Mouse (Mus musculus) CH12F3 (cell line): ENCODE data around the gene Fgfr2.

Experiments
- in situ Hi-C: fragments of 300-500 bp; cut with MboI; formaldehyde crosslinking; loops from 2 replicates; pipeline ENCODE4 v1.14.3; 2020; ENCODE audit warnings: low sequenced_read_pairs

Gene Fgfr2

DNA sequence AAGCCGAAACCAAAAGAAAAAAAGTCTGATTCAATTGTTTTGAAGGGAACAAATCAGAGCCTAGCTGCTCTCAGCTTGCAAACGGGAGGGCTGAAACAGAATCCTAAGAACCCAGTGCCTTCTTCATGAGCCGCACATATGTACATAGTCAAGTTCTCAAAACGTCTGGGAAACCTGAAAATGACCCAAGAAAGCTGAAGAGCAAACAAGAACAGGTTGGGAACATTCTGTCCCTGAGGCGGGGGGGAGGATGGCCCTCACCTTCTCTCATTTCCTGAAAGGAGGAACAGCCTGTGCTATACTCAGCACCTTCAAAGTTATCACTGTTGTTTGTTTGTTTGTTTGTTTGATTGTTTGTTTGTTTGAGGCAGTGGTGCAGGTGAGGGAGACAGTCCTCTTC is 1816.4 kb downstream of the Fgfr2 start:
- in situ Hi-C loops = no loop called here

DNA sequence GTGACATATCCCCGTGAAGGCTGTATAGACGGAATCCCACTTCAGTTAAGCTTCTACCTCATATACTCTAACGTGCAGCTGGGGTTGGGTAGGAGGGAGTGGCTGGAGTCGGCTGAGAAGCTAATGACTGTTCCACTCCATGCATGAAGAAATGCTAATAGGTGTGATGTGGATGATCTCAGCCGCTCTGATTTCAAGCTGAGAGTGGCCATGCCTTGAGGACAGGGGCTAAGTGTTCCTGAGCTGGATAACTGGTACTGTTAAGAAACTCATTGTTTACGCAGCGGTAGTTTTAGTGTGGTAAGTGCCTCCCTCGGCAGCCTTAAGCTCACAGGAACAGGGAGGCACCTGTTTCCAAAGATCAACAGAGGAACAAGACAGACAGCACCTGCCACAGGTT is 1819.8 kb downstream of the Fgfr2 start:
- in situ Hi-C loops = no loop called here

DNA sequence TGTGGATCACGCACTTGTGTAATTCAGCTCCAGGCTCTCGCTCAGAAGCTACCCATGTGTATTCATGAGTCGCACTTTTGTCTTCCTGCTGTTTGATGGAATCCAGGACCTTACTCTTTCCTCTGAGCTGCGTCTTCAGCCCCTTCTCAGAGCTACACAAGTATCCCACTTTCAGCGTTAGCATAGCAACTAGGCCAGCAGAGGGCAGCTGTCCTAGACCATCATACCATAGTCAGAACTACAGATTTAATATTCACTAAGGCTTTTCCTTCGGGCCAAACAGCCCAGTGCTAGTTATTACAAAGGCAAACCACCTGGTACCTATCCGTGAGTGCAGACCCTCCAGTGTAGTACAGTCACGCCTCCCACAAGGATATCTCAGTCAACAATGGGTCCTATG is 1826.0 kb downstream of the Fgfr2 start:
- in situ Hi-C loops = no loop called here

DNA sequence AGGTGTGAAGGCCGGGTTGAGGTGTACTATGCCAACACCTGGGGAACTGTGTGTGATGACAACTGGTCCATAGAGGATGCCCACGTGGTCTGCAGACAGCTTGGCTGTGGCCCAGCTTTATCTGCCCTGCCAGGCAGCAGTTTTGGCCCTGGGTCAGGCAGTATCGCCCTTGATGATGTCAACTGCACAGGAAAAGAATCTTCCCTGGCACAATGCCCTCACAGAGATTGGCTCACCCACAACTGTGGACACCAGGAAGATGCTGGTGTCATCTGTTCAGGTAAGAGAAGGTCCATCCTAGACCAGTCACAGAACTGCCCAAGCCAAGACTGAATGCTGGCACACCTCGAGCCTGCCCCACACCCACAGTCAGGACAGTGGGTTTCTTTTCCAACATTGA is 1857.3 kb downstream of the Fgfr2 start:
- in situ Hi-C loops = no loop called here

DNA sequence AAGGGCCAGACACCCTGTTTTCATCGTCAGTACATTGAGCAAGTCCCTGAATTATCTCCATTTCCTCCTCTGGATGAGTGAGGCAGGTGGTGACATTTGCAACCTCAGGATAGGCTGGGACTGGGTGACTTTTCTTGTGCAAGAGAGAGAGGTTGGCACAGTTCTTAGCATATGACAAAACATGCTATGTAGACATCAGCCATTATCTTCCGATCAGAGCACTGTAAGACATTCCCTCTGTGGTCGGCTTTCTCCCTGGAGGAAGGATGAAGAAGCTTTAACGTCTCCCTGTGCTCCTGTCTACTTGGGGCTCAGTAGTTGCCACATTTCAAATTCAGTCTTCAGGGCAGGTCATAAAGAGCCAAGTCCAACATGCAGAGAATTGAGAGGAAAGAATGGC is 1858.9 kb downstream of the Fgfr2 start:
- in situ Hi-C loops = no loop called here

DNA sequence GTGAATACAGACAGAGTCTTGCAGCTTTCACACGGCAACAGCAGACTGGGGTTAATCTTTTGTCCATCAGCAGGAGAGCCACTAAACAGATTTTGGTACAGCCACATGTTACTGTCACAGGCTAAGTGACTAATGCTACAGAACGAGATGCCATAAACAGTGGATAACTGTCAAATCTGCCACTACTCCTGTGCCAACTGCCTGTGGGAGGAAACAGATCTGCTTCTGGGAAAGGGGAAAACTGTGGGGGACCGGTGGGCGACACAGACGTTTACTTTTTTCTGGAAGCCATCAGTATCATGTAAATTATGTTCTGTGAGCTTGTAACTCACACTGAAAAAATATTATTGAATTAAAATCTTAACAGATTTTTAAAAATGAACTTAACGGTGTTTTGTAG is 1862.2 kb downstream of the Fgfr2 start:
- in situ Hi-C loops = no loop called here

DNA sequence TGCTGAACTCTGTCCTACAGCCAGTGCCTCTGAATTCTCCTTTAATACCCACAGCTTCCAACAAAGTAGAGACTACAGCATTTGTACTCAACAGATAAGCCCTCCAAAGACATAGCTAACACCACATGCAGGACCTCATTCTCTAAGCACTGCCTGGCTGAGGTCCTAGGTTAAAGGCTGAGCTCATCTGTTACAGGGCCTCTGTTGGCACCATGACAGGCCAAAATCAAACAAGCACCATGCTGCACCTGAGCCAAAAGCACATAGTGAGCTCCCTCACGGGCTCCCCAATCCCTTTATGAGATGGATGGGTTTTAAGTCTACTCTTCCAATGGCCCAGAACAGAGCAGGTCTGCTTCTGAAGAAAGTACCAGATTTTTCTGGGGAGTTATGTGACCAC is 1865.8 kb downstream of the Fgfr2 start:
- in situ Hi-C loops = no loop called here

DNA sequence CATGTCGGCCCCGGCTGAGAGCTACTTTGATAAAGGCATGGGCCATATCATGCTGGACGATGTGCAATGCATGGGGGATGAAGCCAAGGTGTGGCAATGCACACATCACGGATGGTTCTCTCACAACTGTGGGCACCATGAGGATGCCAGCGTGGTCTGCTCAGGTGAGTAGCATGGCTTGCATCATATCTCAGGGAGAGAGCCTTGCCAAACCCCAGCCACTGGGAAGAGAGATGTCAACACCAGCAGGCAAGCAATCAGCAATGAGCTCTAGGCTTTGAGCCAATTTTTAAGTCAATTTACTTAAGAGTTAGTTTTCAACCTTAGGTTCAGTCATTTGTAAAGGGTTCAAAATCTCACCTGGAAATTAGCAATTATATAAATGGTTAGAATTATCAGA is 1866.3 kb downstream of the Fgfr2 start:
- in situ Hi-C loops = no loop called here

DNA sequence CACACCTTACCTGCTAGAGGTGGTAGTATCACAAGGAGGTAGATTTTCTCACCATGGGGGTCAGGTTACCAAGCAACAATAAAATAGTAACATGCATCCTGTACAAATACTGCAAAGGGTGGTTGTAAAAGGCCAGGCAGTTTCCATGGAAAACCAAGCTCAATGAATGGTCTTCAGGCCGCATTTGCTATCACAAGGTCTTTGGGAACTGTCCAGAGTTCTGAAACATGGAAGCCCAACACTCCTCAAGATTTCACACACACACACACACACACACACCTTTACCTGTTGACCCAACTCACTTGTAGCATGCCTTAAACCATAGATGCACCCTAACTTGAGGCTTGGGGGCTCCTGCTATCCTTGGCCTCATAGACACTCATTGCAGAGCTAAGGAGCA is 1878.2 kb downstream of the Fgfr2 start:
- in situ Hi-C loops = no loop called here

DNA sequence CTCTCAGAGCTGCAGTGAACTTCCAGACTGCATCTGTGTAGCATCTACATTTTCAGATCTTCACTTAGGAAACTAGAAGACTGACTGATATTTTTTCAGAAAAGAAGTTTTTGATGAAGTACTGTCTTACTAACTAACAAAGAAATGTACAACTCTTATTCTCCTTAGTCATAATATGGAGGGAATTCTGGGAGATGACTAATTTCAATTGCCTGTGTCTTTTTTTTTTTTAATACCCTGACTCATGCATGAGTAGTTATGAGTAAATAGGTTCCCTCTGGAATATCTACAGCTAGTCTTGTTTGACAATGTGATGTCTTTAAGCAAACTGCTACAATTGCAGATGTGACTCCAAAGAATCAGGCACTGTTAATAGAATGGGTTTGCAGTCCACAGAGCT is 1887.1 kb downstream of the Fgfr2 start:
- in situ Hi-C loops = no loop called here

DNA sequence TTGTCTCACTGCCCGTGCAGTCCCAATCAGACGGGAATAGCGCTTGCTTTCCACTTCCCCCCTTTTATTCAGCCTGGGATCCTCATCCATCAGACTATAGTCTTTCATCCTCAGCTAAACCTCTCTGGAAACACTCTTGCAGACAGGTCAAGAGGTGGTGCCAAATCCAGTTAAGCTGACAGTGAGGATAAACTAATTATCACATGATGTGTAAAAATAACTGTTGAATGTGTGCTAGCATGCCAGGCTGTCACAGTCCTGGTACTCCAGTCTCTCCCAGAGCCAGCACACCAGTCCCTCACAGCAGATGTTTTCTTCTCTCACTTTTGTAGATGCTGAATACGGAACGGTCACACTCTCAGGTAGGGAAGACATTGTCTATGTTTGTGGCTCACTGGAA is 1900.1 kb downstream of the Fgfr2 start:
- in situ Hi-C loops = no loop called here

DNA sequence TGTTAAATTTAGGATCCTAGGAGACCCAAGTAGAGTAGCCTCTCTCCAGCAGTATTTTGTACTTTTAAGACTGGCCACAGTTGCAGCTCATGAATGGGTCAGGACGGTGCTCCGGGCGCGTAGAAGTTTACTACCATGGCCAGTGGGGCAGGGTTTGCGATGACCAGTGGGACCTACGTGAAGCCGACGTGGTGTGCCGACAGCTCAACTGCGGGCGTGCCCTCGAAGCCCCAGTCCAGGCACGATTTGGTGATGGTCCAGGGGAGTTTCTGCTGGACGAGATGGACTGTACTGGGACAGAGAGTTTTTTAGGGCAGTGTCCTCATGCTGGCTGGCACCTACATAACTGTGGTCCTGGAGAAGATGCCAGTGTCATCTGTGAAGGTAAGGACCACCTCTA is 1935.2 kb downstream of the Fgfr2 start:
- in situ Hi-C loops = no loop called here

DNA sequence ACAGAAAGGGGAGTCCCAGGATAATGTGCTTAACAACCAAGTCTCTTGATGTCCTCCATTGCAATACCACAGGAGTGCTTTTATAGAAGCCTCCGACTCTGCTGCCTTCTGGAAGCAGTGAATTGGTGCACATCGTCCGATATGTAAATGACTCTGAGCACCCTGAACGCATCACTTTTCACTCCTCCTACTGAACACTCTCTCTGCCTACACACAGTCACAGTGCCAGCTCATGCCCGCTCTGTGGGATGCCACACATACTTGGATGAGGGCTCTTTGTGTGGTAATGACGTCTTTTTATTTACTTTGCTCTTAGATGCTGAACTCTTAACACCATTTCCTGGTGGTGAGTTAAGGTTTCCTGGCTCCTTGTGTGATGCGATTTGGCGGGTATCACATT is 1936.1 kb downstream of the Fgfr2 start:
- in situ Hi-C loops = no loop called here

DNA sequence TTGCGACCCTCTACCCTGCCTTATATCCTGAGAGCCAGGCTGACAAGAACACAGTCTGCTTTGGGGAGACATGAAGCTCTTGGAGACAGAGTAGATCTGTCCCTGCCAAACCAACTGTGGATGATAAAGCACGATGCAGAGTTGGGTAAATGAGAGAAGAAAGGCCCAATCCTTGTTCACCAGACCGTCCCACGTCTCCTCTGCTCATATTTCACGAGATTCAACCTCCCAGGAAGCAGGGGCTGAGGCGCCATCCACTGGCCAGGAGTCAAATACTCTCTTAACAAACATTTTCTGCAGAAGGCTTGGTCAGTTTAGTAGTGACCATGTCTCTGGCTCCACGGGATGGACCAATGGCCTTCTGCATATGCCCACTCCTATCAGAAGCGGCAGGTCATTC is 1938.8 kb downstream of the Fgfr2 start:
- in situ Hi-C loops = no loop called here

DNA sequence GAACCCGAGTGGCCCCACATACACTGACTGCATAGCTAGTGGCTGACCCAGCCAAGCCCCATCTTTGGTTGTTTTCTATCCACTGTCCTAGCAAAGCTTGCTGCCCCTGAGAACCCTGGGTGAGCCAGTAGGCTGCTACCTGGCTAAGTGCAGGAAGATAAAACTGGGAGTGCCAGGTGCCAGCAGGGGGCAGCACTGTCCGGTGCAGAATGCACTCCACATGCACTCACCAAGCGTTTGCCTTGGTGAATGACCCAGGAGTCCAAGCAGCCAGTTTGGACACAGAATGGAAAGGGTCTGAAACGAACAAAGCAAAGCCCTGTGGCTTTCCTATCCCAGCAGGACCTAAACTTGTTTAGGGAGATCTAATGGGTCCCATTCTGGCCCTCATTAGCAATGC is 1940.5 kb downstream of the Fgfr2 start:
- in situ Hi-C loops = no loop called here

DNA sequence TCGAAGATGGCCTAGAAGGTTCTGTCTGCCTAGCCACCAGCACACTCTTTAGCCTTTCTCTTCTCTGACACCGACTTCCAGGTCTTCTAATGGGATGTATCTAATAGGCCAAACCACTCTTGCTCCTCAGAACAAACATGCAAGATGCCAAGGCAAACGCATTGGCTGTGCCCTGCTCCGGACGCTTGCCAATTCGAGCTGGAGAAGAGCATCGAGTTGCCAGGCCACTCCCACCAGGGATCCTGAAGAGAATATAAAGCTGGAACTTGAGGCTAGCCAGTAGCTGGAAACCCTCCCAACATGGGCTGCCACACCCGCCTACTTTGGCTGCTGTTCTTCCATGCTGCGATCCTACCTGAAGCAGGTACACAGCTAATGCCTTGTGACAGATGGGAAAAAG is 1949.0 kb downstream of the Fgfr2 start, which contains the start of gene 5430419D17Rik:
TSS of gene 5430419D17Rik (plus strand) at position 282 of the 400 bp plus-strand sequence.
- in situ Hi-C loops = no loop called here

DNA sequence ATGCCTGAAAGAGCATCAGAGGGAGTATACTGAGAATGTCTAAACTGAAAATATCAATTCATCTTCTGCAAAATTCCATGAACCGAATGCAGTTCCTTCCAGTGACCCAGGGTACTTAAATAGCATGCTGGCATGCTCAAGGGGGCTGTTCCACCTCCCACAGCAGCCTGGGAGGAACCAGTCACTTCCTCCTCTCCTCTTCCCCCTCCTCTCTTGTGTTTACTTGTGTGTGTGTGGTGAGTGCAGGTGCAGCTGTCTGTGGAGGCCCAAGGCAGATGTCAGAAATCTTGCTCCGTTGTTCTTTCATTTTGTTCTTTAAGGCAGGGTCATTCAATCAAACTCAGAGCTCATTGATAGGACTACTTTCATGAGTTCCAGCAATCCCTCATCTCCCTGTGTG is 1954.1 kb downstream of the Fgfr2 start:
- in situ Hi-C loops = no loop called here

DNA sequence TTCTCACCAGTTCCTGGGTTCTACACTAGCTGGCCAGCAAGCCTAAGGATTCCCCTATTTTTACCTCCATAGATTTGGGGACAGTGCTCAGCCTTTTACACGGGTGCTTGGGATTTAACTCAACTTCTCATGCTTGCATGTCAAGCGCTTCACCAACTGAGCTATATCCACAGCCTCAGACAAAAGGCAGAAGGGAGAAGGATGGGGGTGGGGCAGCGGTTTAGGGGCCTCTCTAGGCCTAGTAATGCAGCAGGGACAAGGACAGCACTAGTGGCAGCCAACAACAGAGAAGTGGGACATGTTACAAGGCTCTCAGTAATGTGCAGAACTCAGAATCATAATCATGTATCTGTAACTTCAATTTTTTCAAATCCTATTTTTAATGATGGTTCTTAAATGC is 1955.4 kb downstream of the Fgfr2 start:
- in situ Hi-C loops = no loop called here

DNA sequence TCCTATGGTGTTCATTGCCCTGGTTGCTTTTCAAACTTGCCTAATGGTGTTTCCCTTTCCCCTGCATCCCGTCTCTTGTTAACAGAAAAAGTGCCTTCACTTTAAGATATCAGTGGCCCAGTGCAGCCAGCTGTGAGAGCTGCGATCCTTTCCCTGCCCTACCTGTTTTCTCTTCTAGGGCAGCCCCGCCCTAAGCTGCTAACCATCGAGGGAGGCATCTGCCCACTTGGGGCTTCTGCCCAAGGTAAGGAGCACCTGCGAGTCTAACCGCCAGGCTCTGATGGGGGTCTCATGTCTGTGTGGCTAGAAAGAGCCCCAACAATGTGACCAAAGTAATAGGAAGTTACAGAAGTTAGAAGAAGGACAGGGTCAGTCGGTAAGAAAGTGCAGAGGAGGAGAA is 1960.9 kb downstream of the Fgfr2 start:
- in situ Hi-C loops = no loop called here

DNA sequence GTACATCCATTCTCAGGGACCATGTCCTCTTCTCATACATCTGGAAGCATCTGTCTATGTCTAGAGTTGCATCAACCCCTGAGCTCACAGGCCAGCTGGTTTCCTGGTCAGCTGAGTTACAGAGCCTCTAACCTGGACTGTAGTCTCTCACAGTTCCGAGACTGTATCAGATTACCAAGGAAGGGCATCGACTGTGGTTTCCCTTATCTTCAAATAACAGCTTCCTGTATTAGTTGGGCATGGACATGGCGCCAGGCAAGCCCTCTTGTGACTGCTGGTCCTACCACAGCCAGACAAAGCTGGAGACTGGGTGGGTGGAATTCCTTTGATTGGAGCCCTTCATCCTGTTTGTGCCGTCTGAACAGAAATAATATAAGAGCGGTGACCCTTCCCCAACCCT is 1970.1 kb downstream of the Fgfr2 start:
- in situ Hi-C loops = no loop called here

DNA sequence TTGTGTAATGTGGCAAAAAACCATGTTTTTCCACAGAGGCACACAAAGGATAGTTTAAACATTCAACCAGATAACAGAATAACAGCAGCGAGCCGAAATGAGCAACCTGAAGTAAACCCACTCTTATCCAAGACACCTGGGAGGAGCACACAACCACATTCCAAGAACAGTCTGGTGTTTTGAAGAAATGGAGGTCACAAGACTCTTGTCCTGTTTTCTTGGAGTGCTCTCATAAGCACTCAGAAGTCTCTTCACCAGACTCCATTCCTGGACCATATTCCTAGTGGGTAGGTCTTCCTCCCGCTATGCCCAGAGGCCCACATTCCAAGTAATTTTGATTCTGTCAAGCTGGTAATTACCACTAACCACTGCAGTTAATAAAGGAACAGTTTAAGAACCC is 1973.0 kb downstream of the Fgfr2 start:
- in situ Hi-C loops = no loop called here

DNA sequence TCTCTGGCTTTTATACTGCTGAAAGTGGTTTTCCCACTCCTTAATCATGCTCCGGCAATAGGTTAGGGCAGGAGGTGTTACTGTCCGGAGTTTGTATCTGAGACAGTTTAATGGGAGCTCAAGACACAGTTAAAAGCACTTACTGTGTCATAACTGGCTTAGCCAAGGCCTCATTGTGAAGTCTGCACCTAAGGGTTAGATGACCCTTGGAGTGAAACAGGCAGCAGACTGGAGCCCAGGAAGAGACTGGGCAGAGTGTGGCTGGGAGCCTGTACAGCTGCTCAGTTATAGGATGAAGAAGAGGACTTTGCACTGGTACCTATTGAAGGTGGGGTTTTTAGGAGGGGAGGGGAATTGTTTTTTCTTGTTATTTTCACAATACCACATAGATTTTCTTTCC is 1976.9 kb downstream of the Fgfr2 start, which contains the start of gene 4933402N03Rik:
TSS of gene 4933402N03Rik (minus strand) at position 101 of the 400 bp plus-strand sequence.
- in situ Hi-C loops = no loop called here

DNA sequence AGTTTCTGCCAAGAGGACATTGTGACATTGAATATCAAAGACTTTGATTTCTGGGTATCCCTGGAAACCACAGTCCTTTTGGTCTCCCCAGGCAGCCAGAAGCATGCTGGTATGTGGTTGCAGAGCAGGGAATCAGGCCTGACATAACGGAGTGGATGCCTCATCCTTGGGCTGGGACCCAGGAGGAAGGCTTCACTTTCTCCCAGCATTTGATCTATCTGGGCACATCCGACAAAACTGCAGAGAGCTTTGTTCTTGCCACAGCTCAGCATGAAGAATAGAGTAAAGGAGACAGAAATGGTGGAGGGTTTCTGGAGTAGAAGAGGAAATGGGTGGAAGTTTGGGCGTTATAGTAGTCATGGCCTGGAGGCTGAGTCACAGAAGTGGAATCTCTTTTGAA is 1990.0 kb downstream of the Fgfr2 start:
- in situ Hi-C loops = no loop called here

DNA sequence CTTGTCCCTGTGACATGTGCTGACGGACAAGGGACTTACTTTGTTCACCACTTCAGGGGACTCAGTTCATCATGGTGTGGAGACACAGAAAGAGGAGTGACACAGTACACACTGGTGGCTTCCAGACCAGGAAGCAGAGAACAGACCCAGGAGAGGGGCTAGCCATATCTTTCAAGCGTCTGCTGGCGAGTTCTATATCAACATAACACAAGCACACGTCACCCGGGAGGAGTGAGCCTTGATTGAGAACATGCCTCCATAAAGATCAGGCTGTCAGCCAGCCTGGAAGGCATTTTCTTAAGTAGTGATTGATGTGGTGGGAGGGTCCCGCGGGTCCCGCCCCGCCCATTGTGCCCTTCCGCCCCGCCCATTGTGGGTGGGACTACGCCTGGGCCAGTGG is 1993.1 kb downstream of the Fgfr2 start:
- in situ Hi-C loops = no loop called here
